Mouse (Mus musculus) C2C12 (cell line): Measurements from ENCODE around the gene Kifap3.

ENCODE experiments used
- CEBPB ChIP-seq: IDR thresholded peaks from one replicate; pipeline ENCODE4 v1.6.1; 2011; ENCODE audit warnings: low read depth, mild to moderate bottlenecking, control low read depth, moderate library complexity
- CTCF ChIP-seq: IDR thresholded peaks from one replicate; pipeline ENCODE4 v1.5.1; 2011; ENCODE audit not compliant: control insufficient read depth, insufficient read depth, insufficient read length
- FOSL1 ChIP-seq: IDR thresholded peaks from one replicate; pipeline ENCODE4 v1.8.0; 2011; ENCODE audit warnings: mild to moderate bottlenecking, low read length; ENCODE audit not compliant: poor library complexity, insufficient read depth, severe bottlenecking
- MAX ChIP-seq: IDR thresholded peaks from one replicate; pipeline ENCODE4 v1.6.1; 2011; ENCODE audit warnings: mild to moderate bottlenecking, control low read depth
- MYOD1 ChIP-seq: IDR thresholded peaks from one replicate; pipeline ENCODE4 v1.6.1; 2011; ENCODE audit warnings: low read depth; ENCODE audit not compliant: control insufficient read depth, insufficient read length
- MYOG ChIP-seq: IDR thresholded peaks from one replicate; pipeline ENCODE4 v1.6.1; 2011; ENCODE audit not compliant: control insufficient read depth, insufficient read length; ENCODE audit errors: extremely low read depth
- USF1 ChIP-seq: IDR thresholded peaks from one replicate; pipeline ENCODE4 v1.6.1; 2011; ENCODE audit warnings: low read depth, mild to moderate bottlenecking, control low read depth, moderate library complexity

- TF ChIP-seq CTCF (no peak), MYOD1 (no peak), USF1 (no peak), MAX (no peak), CEBPB (no peak), FOSL1 (no peak), MYOG (no peak)
Observed at GRCm38 (mm10) chr1:163911981-163912380, 132.6 kb downstream of the Kifap3 start.
